Mouse (Mus musculus): ENCODE results near the gene Arhgap20. TPM values are rescaled to one million over a fixed set of nuclear protein-coding genes. Genes with fewer than 3 reads are reported as not detected.
A peak's percentile ranks its signal among the peaks of the same experiment; 100 is the strongest.

Arhgap20 gene
- polyA plus RNA-seq (2012; rRNA removed) = 0.15 and 0.56 TPM in 2 replicates

DNA sequence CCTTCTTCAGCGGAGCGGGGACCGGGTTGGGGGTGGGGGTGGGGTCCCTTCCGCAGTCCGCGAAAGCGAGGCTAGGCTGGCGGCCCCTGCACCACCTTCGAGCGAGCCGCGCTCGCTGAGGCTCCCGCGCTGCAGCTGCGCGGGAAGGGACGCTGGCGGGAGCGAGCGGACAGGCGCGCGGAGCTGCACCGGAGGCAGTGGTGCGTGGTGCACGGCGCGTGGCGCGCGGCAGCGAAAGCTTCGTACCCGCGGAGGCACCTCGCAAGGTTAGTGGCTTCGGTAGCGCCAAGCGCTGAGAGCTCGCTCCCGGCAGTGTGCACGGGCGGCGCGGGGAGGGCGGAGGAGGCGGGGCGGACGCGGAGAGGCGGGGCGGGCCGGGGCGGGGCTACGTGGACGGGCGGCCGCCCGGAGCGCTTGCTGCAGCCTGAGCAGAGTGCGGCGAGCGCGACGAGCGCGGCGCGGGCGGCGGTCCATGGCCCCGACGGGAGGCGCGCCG lies at the start of gene Arhgap20:
Gene Arhgap20, plus strand, starts transcription at position 417 of the 496 bp plus-strand sequence.
- WGBS = 1% methylated on average over 70 of the region's 77 CpGs
- H3K4me1 ChIP-seq (ENCODE audit: control insufficient read depth, insufficient read depth, insufficient read length, low read length) = peaks cover 8% of the 10 kb centered on the region
- H3K27ac ChIP-seq (ENCODE audit: insufficient read depth, low read depth, low read length) = no peak within 1 kb of the TSS
- H3K4me3 ChIP-seq (ENCODE audit: low read depth, low read length) = peak within 1 kb of the TSS; percentile 65
- H3K36me3 ChIP-seq (ENCODE audit: control insufficient read depth, insufficient read depth, low read length) = no peaks in the 10 kb centered on the region
- TF ChIP-seq CTCF (IDR thresholded peaks at IDR 0.05; ENCODE audit: extremely low read depth, insufficient read length, insufficient replicate concordance, low read depth, low read length) (no peak), POLR2A (IDR thresholded peaks at IDR 0.05; ENCODE audit: low read depth, low read length) (no peak)
- H3K27me3 ChIP-seq (ENCODE audit: control insufficient read depth, insufficient read depth, low read length) = peaks cover 19% of the 10 kb centered on the region

DNA sequence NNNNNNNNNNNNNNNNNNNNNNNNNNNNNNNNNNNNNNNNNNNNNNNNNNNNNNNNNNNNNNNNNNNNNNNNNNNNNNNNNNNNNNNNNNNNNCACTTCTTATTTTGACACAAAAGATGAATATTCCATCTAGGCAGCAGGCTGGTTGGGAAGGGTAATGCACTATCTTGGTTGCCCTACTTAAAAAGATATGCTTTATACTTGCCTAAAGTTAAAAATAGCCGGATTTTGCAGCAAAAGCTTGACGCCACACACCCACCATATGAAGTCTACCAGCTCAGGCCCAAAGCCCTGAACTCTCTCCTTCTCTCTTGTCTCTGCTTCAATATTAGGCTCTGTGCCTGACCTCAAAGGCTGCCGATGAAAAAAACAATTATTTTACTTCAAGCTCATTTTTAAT lies 46.3 kb upstream of the Arhgap20 start:
- Histone ChIP-seq H3K27me3 (ENCODE audit: control insufficient read depth, insufficient read depth, low read length) (no peaks in the 10 kb centered on the region), H3K27ac (ENCODE audit: insufficient read depth, low read depth, low read length) (no peak overlapping the region), H3K4me1 (ENCODE audit: control insufficient read depth, insufficient read depth, insufficient read length, low read length) (no peaks in the 10 kb centered on the region), H3K4me3 (ENCODE audit: low read depth, low read length) (no peak overlapping the region), H3K36me3 (ENCODE audit: control insufficient read depth, insufficient read depth, low read length) (no peaks in the 10 kb centered on the region)
- TF ChIP-seq POLR2A (IDR thresholded peaks at IDR 0.05; ENCODE audit: low read depth, low read length) (no peak), CTCF (IDR thresholded peaks at IDR 0.05; ENCODE audit: extremely low read depth, insufficient read length, insufficient replicate concordance, low read depth, low read length) (no peak)
- 85% methylated on average over 3 of the region's 3 CpGs for WGBS

DNA sequence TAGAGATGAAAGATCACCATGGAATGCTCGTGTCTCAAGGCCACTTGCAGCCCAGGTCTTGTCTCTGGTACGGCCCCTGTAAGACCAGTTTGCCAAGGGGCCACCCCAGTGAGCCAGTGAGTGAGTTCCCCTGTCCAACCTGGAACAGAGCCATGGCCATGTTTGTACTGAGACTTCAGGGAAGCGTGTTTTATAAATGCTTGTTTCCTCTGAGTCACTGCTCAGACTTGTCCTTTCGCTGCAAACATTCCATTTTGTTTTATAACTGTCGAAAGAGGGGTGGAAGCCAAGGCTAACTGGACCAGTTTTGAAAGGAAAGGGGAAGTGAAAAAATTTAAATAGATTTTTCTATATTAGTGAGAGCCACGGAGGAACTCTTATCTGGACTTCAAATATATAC lies 37.2 kb upstream of the Arhgap20 start:
- Histone ChIP-seq H3K27me3 (ENCODE audit: control insufficient read depth, insufficient read depth, low read length) (no peaks in the 10 kb centered on the region), H3K4me3 (ENCODE audit: low read depth, low read length) (no peak overlapping the region), H3K36me3 (ENCODE audit: control insufficient read depth, insufficient read depth, low read length) (no peaks in the 10 kb centered on the region), H3K27ac (ENCODE audit: insufficient read depth, low read depth, low read length) (no peak overlapping the region), H3K4me1 (ENCODE audit: control insufficient read depth, insufficient read depth, insufficient read length, low read length) (no peaks in the 10 kb centered on the region)
- TF ChIP-seq POLR2A (IDR thresholded peaks at IDR 0.05; ENCODE audit: low read depth, low read length) (no peak), CTCF (IDR thresholded peaks at IDR 0.05; ENCODE audit: extremely low read depth, insufficient read length, insufficient replicate concordance, low read depth, low read length) (no peak)
- 13% methylated on average over 6 of the region's 6 CpGs for WGBS

DNA sequence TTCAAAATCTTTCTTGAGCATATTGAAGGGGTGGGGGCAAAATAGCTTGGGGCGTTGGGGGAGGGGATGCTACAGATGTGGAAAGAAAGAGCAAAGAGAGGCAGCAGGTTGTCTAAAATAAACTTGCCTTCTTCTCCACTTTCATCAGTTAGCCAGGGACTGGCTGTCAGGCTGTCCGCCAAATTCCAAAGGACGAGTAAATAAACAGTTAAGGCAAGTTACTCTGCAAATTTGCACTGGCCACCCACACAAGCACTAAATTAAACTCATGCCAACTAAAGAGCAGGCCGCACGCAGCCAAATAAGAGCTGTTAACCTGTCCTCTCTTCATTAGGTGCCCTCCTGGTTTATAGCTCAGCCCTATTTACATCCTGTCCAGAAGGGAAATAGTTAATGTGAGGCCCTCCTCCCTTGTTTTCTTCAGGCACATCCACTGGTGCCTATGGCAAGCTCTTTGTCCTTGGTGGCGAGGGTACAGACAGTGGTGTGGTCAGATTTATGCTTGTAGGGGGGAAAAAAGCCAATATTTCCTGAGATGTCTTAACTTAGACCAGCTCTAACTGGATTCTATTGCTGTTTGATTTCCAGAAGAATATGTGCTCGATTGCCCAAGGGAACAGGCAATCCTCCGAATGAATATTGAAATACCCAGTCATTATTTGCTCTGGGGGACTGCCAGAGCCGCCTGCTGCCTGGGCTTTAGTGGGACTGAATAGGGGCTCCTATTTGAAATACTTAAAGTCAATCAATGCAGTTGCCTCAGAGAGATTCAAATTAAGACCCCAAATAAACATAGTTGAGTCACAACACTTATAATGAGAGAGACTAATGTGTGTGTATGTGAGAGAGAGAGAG lies 29.7 kb upstream of the Arhgap20 start:
- WGBS = 46% methylated on average over 9 of the region's 9 CpGs
- Histone ChIP-seq H3K27me3 (ENCODE audit: control insufficient read depth, insufficient read depth, low read length) (no peaks in the 10 kb centered on the region), H3K4me3 (ENCODE audit: low read depth, low read length) (no peak overlapping the region), H3K4me1 (ENCODE audit: control insufficient read depth, insufficient read depth, insufficient read length, low read length) (no peaks in the 10 kb centered on the region), H3K27ac (ENCODE audit: insufficient read depth, low read depth, low read length) (no peak overlapping the region), H3K36me3 (ENCODE audit: control insufficient read depth, insufficient read depth, low read length) (no peaks in the 10 kb centered on the region)
- no peak for TF ChIP-seq CTCF (IDR thresholded peaks at IDR 0.05; ENCODE audit: extremely low read depth, insufficient read length, insufficient replicate concordance, low read depth, low read length)
- TF ChIP-seq POLR2A (IDR thresholded peaks at IDR 0.05; ENCODE audit: low read depth, low read length) = no peak

DNA sequence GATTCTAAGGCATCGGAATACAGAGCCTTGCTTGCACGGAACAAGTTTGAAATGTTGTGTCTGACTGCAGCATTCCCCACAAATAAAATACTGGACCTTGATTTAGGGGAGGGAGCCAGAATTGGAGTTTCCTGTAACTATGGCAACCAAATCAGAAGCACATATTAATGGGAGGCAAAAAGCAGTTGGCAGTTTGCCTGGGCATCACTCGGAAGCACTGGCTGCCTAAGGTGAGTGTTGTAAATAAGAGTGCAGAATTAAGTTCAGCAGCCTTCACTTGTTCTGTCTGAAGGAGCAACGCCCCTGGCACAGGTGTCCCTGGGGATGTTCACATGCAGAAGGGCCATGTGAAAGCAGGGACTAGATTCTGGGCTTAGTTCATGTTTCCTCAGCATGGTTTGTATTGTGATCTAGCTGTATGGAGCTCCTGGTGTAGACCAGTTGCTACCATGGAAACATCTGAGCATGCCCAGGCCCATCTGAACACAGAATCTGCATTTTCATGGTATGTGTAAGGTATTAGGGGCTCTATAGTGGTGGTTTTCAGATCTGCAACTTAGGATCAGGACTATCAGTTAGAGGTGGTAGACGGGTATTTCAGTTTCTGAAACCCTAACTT lies 28.3 kb upstream of the Arhgap20 start:
- Histone ChIP-seq H3K27me3 (ENCODE audit: control insufficient read depth, insufficient read depth, low read length) (no peaks in the 10 kb centered on the region), H3K4me1 (ENCODE audit: control insufficient read depth, insufficient read depth, insufficient read length, low read length) (no peaks in the 10 kb centered on the region), H3K4me3 (ENCODE audit: low read depth, low read length) (no peak overlapping the region), H3K36me3 (ENCODE audit: control insufficient read depth, insufficient read depth, low read length) (no peaks in the 10 kb centered on the region), H3K27ac (ENCODE audit: insufficient read depth, low read depth, low read length) (no peak overlapping the region)
- 66% methylated on average over 5 of the region's 5 CpGs for WGBS
- no peak for TF ChIP-seq CTCF (IDR thresholded peaks at IDR 0.05; ENCODE audit: extremely low read depth, insufficient read length, insufficient replicate concordance, low read depth, low read length)
- no peak for TF ChIP-seq POLR2A (IDR thresholded peaks at IDR 0.05; ENCODE audit: low read depth, low read length)

DNA sequence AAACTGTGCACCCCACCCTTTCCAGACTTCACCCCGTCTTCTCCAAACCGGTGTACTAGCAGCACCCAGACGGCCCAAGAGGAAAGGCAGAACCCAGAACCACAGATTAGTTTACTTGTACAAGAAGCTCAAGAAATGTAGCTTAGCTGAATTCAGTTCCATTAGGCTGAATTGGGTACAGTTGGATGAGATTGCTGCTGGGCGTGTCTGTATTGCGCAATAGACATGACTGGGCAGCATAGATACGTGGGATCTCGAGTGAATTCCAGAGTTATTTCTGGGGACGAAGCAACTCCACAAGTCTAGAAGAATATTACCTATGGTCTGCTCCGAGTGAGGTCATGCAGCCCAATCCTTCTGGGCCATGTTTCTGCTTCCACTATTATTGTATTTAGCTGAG lies 26.8 kb upstream of the Arhgap20 start:
- Histone ChIP-seq H3K27ac (ENCODE audit: insufficient read depth, low read depth, low read length) (no peak overlapping the region), H3K36me3 (ENCODE audit: control insufficient read depth, insufficient read depth, low read length) (no peaks in the 10 kb centered on the region), H3K4me1 (ENCODE audit: control insufficient read depth, insufficient read depth, insufficient read length, low read length) (no peaks in the 10 kb centered on the region), H3K4me3 (ENCODE audit: low read depth, low read length) (no peak overlapping the region), H3K27me3 (ENCODE audit: control insufficient read depth, insufficient read depth, low read length) (no peaks in the 10 kb centered on the region)
- WGBS = 65% methylated on average over 9 of the region's 9 CpGs
- TF ChIP-seq POLR2A (IDR thresholded peaks at IDR 0.05; ENCODE audit: low read depth, low read length) (no peak), CTCF (IDR thresholded peaks at IDR 0.05; ENCODE audit: extremely low read depth, insufficient read length, insufficient replicate concordance, low read depth, low read length) (no peak)

DNA sequence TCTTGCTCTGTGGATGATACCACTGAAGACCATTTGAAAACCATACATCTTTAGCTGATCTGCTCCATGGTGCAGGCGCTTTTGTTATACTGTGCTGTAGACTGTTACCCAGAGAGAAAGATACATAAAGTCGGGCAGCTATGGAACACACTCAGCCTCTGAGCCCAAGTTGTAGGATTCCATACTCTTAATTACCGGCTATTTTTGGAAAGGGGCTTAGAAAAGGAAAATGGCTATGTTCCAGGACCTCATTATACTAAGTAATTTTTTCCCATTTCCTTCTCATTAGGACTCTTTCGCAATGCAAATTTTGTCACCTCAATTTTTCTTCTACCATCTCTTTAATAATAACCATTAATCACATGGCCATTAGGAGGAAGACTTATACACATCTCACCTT lies 25.3 kb upstream of the Arhgap20 start:
- 84% methylated on average over 4 of the region's 4 CpGs for WGBS
- TF ChIP-seq CTCF (IDR thresholded peaks at IDR 0.05; ENCODE audit: extremely low read depth, insufficient read length, insufficient replicate concordance, low read depth, low read length) (no peak), POLR2A (IDR thresholded peaks at IDR 0.05; ENCODE audit: low read depth, low read length) (no peak)
- Histone ChIP-seq H3K36me3 (ENCODE audit: control insufficient read depth, insufficient read depth, low read length) (no peaks in the 10 kb centered on the region), H3K4me1 (ENCODE audit: control insufficient read depth, insufficient read depth, insufficient read length, low read length) (no peaks in the 10 kb centered on the region), H3K27ac (ENCODE audit: insufficient read depth, low read depth, low read length) (no peak overlapping the region), H3K4me3 (ENCODE audit: low read depth, low read length) (no peak overlapping the region), H3K27me3 (ENCODE audit: control insufficient read depth, insufficient read depth, low read length) (no peaks in the 10 kb centered on the region)

All from small intestine, adult 2 months (tissue).